Mouse (Mus musculus): Measurements from ENCODE around the gene Rassf5. TPM values are rescaled to one million over a fixed set of nuclear protein-coding genes. Genes with fewer than 3 reads are reported as not detected.

The Rassf5 gene
- 1.2 and 1.3 TPM in 2 replicates for polyA plus RNA-seq (2016; fragmentation: Nextera tagmentation; extraction: Ambion mirVana)

GRCm38 (mm10) chr1:131245089-131245856, at the start of gene Rassf5:
Gene Rassf5 (minus strand): TSS chr1:131245258.
- Histone ChIP-seq H3K36me3 (replicated peaks) (no peaks in the 10 kb centered on the region), H3K27me3 (replicated peaks; ENCODE audit: low read depth, poor library complexity, severe bottlenecking) (peaks cover 91% of the 10 kb centered on the region), H3K9me3 (no peaks in the 10 kb centered on the region), H3K4me1 (peaks cover 24% of the 10 kb centered on the region), H3K27ac (replicated peaks) (peak within 1 kb of the TSS; percentile 41; the same call in 1 of the 2 replicates), H3K4me3 (peak within 1 kb of the TSS; percentile 61)
- WGBS: under 1% methylated on average over 60 of the region's 60 CpGs
- DNase-seq (ENCODE audit: low spot score): peak; percentile 63

DNA sequence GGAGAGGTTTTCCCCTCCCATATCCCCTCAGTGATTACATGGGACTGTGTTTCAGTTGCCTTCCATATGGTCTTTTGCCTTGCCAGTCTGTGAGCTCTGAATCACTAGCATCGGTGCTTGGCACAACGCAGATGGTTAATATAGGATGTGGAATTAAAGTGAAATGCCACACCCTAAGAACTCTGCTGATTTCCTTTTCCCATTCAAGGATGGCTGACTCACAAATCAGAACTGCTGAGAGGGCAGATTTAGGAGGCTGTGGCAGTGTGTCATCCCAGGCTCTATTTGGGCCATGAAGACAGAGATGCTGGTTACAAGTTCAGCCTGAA, 48.8 kb upstream of the Rassf5 start:
- Histone ChIP-seq H3K4me1 (no peaks in the 10 kb centered on the region), H3K36me3 (replicated peaks) (peaks cover 82% of the 10 kb centered on the region), H3K27me3 (replicated peaks; ENCODE audit: low read depth, poor library complexity, severe bottlenecking) (no peaks in the 10 kb centered on the region), H3K4me3 (no peak overlapping the region), H3K9me3 (no peaks in the 10 kb centered on the region), H3K27ac (replicated peaks) (no peak overlapping the region)
- DNase-seq (ENCODE audit: low spot score): no peak
- 94% methylated on average over 2 of the region's 2 CpGs for WGBS

- no peaks in the 10 kb centered on the region for H3K9me3 ChIP-seq
- no peaks in the 10 kb centered on the region for H3K27me3 ChIP-seq (replicated peaks; ENCODE audit: low read depth, poor library complexity, severe bottlenecking)
- H3K27ac ChIP-seq (replicated peaks): no peak overlapping the region
- DNase-seq (ENCODE audit: low spot score): no peak
- H3K4me3 ChIP-seq: no peak overlapping the region
- H3K4me1 ChIP-seq: no peaks in the 10 kb centered on the region
- WGBS: 88% methylated on average over 4 of the region's 4 CpGs
- H3K36me3 ChIP-seq (replicated peaks): peaks cover 82% of the 10 kb centered on the region
Observed at GRCm38 (mm10) chr1:131293221-131293921, 48.3 kb upstream of the Rassf5 start.

DNA sequence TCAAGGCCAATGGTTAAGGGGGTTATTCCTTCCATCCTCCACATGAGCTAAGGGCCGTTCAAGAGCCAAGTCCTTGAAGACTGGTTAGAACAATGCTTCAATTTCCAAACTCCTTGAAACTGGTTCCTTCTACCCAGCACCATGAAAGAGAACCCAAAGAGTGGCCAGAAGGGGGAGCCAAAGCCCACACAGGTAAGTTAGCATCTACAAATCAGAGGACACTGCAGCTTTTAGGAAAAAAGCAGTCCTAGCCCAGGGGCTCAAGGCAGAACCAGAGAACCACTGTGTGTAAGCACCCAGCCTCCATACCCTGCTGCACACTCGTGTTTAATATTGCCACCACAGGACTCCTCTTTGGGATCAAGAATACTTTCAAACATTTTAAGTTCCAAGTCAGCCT, 45.6 kb upstream of the Rassf5 start:
- peak; percentile 68 for DNase-seq (ENCODE audit: low spot score)
- H3K4me3 ChIP-seq: no peak overlapping the region
- H3K36me3 ChIP-seq (replicated peaks): peaks cover 74% of the 10 kb centered on the region
- 48% methylated on average over 2 of the region's 2 CpGs for WGBS
- H3K9me3 ChIP-seq: no peaks in the 10 kb centered on the region
- no peaks in the 10 kb centered on the region for H3K27me3 ChIP-seq (replicated peaks; ENCODE audit: low read depth, poor library complexity, severe bottlenecking)
- H3K27ac ChIP-seq (replicated peaks): no peak overlapping the region
- H3K4me1 ChIP-seq: no peaks in the 10 kb centered on the region

GRCm38 (mm10) chr1:131288938-131289337, 43.9 kb upstream of the Rassf5 start:
- WGBS: 92% methylated on average over 6 of the region's 6 CpGs
- Histone ChIP-seq H3K9me3 (no peaks in the 10 kb centered on the region), H3K4me3 (no peak overlapping the region), H3K27ac (replicated peaks) (no peak overlapping the region), H3K36me3 (replicated peaks) (peaks cover 59% of the 10 kb centered on the region), H3K27me3 (replicated peaks; ENCODE audit: low read depth, poor library complexity, severe bottlenecking) (no peaks in the 10 kb centered on the region), H3K4me1 (no peaks in the 10 kb centered on the region)
- DNase-seq (ENCODE audit: low spot score): no peak

- H3K27me3 ChIP-seq (replicated peaks; ENCODE audit: low read depth, poor library complexity, severe bottlenecking): no peaks in the 10 kb centered on the region
- 81% methylated on average over 2 of the region's 2 CpGs for WGBS
- H3K27ac ChIP-seq (replicated peaks): no peak overlapping the region
- no peaks in the 10 kb centered on the region for H3K9me3 ChIP-seq
- no peak for DNase-seq (ENCODE audit: low spot score)
- peaks cover 45% of the 10 kb centered on the region for H3K36me3 ChIP-seq (replicated peaks)
- H3K4me1 ChIP-seq: peaks cover 2% of the 10 kb centered on the region; the same call in 1 of the 2 replicates
- H3K4me3 ChIP-seq: no peak overlapping the region
Observed at GRCm38 (mm10) chr1:131287267-131287666, 42.2 kb upstream of the Rassf5 start.

- 80% methylated on average over 5 of the region's 5 CpGs for WGBS
- DNase-seq (ENCODE audit: low spot score): no peak
- Histone ChIP-seq H3K9me3 (no peaks in the 10 kb centered on the region), H3K27ac (replicated peaks) (no peak overlapping the region), H3K4me1 (peaks cover 5% of the 10 kb centered on the region; the same call in 1 of the 2 replicates), H3K4me3 (no peak overlapping the region), H3K36me3 (replicated peaks) (peaks cover 41% of the 10 kb centered on the region), H3K27me3 (replicated peaks; ENCODE audit: low read depth, poor library complexity, severe bottlenecking) (no peaks in the 10 kb centered on the region)
Observed at GRCm38 (mm10) chr1:131286803-131287202, 41.7 kb upstream of the Rassf5 start.

- H3K4me3 ChIP-seq: no peak overlapping the region
- no peaks in the 10 kb centered on the region for H3K9me3 ChIP-seq
- no peak overlapping the region for H3K27ac ChIP-seq (replicated peaks)
- peaks cover 30% of the 10 kb centered on the region for H3K36me3 ChIP-seq (replicated peaks)
- DNase-seq (ENCODE audit: low spot score): no peak
- no peaks in the 10 kb centered on the region for H3K27me3 ChIP-seq (replicated peaks; ENCODE audit: low read depth, poor library complexity, severe bottlenecking)
- peaks cover 9% of the 10 kb centered on the region for H3K4me1 ChIP-seq
- WGBS: 84% methylated on average over 4 of the region's 4 CpGs
Observed at GRCm38 (mm10) chr1:131284616-131285015, 39.6 kb upstream of the Rassf5 start.

DNA sequence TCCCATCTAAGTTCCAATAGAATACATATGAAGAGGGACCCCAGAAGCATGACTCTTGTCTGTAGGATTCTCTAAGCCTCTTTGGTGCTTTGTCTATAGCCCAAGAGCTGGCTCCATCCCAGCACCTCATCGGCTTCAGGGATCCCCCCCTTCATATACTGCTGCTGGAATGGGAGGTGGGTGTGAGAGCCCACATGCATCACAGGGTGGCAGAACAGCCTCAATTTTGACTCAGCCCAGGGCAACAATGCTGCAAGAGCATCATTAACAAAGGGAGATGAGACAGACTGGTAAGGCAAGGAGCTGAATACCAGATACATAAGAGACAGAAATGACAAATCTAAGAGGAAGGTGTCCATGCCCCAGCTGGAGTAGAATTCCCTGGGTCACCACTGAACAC, 39.1 kb upstream of the Rassf5 start:
- Histone ChIP-seq H3K4me3 (no peak overlapping the region), H3K27me3 (replicated peaks; ENCODE audit: low read depth, poor library complexity, severe bottlenecking) (no peaks in the 10 kb centered on the region), H3K27ac (replicated peaks) (no peak overlapping the region), H3K4me1 (peaks cover 13% of the 10 kb centered on the region), H3K36me3 (replicated peaks) (peaks cover 25% of the 10 kb centered on the region), H3K9me3 (no peaks in the 10 kb centered on the region)
- DNase-seq (ENCODE audit: low spot score): no peak
- WGBS: 93% methylated on average over 1 of the region's 1 CpGs

GRCm38 (mm10) chr1:131281731-131282130, 36.7 kb upstream of the Rassf5 start:
- peaks cover 7% of the 10 kb centered on the region; the same call in 1 of the 2 replicates for H3K36me3 ChIP-seq (replicated peaks)
- H3K27me3 ChIP-seq (replicated peaks; ENCODE audit: low read depth, poor library complexity, severe bottlenecking): no peaks in the 10 kb centered on the region
- H3K9me3 ChIP-seq: no peaks in the 10 kb centered on the region
- 66% methylated on average over 4 of the region's 4 CpGs for WGBS
- no peak overlapping the region for H3K4me3 ChIP-seq
- DNase-seq (ENCODE audit: low spot score): no peak
- H3K4me1 ChIP-seq: peaks cover 25% of the 10 kb centered on the region
- no peak overlapping the region for H3K27ac ChIP-seq (replicated peaks)

DNA sequence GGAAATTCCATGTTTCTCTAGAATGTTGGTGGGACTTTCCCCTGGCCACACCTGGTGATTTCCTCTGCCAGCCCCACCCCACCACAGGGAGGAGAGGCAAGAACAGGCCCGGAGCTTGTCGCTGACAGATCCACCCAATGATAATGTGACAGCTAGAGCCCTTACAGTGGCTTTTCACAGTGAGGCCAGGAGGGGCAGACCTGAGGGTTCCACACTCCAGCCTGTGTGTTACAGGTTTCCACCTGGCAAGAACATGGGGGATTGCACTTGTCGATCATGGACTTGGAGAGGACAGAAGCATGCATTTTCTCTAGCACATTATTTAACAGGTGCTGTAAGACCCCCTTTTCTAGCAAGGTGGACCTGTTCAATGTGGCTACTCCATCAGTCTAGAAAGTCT, 35.2 kb upstream of the Rassf5 start:
- Histone ChIP-seq H3K27me3 (replicated peaks; ENCODE audit: low read depth, poor library complexity, severe bottlenecking) (no peaks in the 10 kb centered on the region), H3K27ac (replicated peaks) (no peak overlapping the region), H3K9me3 (no peaks in the 10 kb centered on the region), H3K4me1 (peaks cover 37% of the 10 kb centered on the region), H3K4me3 (no peak overlapping the region), H3K36me3 (replicated peaks) (no peaks in the 10 kb centered on the region)
- DNase-seq (ENCODE audit: low spot score): no peak
- 60% methylated on average over 3 of the region's 3 CpGs for WGBS

DNA sequence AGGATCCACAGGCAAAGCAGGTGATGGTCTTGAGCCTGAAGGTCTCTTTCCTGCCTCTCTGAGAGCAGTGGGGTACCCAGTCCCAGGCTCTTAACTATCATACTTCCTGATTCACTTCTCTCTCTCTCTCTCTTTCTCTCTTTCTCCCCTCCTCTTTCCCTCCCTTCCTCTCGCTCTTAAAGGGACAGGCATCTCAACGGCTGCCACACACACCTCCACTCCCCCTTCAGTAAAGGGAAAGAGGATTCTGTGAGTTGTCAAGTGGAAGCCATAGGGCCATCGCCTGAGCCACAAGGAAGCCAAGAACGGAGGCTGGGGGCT, 34.4 kb upstream of the Rassf5 start, which contains the start of gene Ikbke:
TSS of gene Ikbke (minus strand) at position 151 of the 321 bp plus-strand sequence.
- Histone ChIP-seq H3K4me3 (peak within 1 kb of the TSS; percentile 47), H3K27ac (replicated peaks) (peak within 1 kb of the TSS; percentile 70)

More for the DNA sequence above, 34.4 kb upstream of the Rassf5 start, which contains the start of gene Ikbke:
- WGBS: 45% methylated on average over 4 of the region's 4 CpGs
- Histone ChIP-seq H3K4me1 (peaks cover 43% of the 10 kb centered on the region), H3K27me3 (replicated peaks; ENCODE audit: low read depth, poor library complexity, severe bottlenecking) (no peaks in the 10 kb centered on the region), H3K36me3 (replicated peaks) (no peaks in the 10 kb centered on the region), H3K9me3 (no peaks in the 10 kb centered on the region)
- DNase-seq (ENCODE audit: low spot score): no peak
